Mouse (Mus musculus): ENCODE results near the gene Traf7. TPM values are rescaled to one million over a fixed set of nuclear protein-coding genes. Genes with fewer than 3 reads are reported as not detected.
A peak's percentile ranks its signal among the peaks of the same experiment; 100 is the strongest.

Traf7 gene
- polyA plus RNA-seq (2014; fragmentation: Nextera tagmentation; extraction: Ambion mirVana) = 113 and 123 TPM in 2 replicates

DNA sequence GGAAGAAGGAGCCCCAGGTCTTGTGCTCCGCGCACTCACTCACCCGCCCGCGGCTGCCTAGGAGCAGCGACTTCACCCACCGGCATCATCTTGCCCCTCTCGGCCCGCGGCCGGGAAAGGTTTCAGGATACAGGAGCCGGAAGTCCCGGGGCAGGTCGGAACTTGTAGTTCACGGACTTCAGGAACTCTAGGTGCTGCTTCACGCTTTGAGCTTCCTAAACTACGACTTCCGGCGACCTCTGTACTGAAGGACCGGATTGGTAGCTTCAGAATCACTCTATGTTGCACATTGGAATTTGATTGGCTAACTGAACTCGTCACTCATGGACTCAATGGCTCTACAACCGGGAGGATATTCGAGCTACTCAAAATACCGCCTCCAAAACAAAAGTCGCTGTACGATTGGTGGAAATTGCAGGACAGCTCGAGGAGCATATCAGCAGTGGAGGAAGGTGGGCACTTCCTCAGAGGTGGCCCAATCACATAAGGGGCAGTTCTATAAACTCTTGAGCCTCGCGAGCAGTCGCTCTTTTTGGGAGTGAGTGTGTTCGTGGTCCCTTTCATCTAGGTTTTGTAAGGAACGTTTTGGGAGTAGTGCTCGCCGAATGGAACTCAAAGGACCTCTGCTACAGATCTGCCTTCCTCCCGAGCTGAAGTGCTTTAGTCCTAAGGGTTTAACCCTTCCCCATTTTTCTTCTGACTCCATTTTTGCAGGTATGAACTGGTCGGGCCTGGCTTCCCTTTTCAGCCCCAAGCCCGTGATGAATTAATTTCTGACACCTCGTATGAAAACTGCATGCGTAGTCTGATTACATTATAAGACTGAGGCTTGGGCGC, at the start of gene Traf7:
Gene Traf7 (minus strand): TSS at position 216 of the 837 bp plus-strand sequence.
- ATAC-seq (replicated peaks; ENCODE audit: low FRiP score) (peak; percentile 98), DNase-seq (ENCODE audit: low spot score) (peak; percentile 92)
- H3K9me3 ChIP-seq (ENCODE audit: control insufficient read depth, low read length) = no peaks in the 10 kb centered on the region

DNA sequence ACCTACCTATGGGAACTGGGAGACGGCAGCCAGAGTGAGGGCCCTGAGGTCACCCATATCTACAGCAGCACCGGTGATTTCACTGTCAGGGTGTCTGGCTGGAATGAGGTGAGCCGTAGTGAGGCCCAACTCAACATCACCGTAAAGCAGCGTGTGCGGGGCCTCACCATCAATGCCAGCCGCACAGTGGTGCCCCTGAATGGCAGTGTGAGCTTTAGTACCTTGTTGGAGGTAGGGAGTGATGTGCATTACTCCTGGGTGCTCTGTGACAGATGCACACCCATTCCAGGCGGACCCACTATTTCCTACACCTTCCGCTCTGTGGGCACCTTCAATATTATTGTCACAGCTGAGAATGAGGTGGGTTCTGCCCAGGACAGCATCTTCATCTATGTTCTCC, 46.1 kb upstream of the Traf7 start:
- Histone ChIP-seq H3K9ac (ENCODE audit: low read length) (no peak overlapping the region), H3K4me1 (replicated peaks; ENCODE audit: control insufficient read depth, insufficient read depth, low read length) (no peaks in the 10 kb centered on the region), H3K4me2 (ENCODE audit: low read depth, low read length, severe bottlenecking) (no peak overlapping the region), H3K4me3 (ENCODE audit: low read depth, low read length) (no peak overlapping the region), H3K36me3 (ENCODE audit: control insufficient read depth, insufficient read depth, low read length) (no peaks in the 10 kb centered on the region; the same call in 1 of the 2 replicates), H3K27ac (ENCODE audit: low read depth, low read length) (no peak overlapping the region), H3K9me3 (ENCODE audit: control insufficient read depth, low read length) (no peaks in the 10 kb centered on the region), H3K27me3 (ENCODE audit: control insufficient read depth, insufficient read depth, low read length) (no peaks in the 10 kb centered on the region)
- ATAC-seq (replicated peaks; ENCODE audit: low FRiP score) (no peak), DNase-seq (ENCODE audit: low spot score) (no peak)
- WGBS = 93% methylated on average over 9 of the region's 9 CpGs

More for the DNA sequence above, at the start of gene Traf7:
- under 1% methylated on average over 40 of the region's 40 CpGs for WGBS
- Histone ChIP-seq H3K27me3 (ENCODE audit: control insufficient read depth, insufficient read depth, low read length) (no peaks in the 10 kb centered on the region), H3K4me3 (ENCODE audit: low read depth, low read length) (peak within 1 kb of the TSS; percentile 83), H3K4me1 (replicated peaks; ENCODE audit: control insufficient read depth, insufficient read depth, low read length) (peaks cover 23% of the 10 kb centered on the region), H3K4me2 (ENCODE audit: low read depth, low read length, severe bottlenecking) (peak within 1 kb of the TSS; percentile 90), H3K9ac (ENCODE audit: low read length) (peak within 1 kb of the TSS; percentile 90), H3K27ac (ENCODE audit: low read depth, low read length) (peak within 1 kb of the TSS; percentile 70), H3K36me3 (ENCODE audit: control insufficient read depth, insufficient read depth, low read length) (no peaks in the 10 kb centered on the region)

DNA sequence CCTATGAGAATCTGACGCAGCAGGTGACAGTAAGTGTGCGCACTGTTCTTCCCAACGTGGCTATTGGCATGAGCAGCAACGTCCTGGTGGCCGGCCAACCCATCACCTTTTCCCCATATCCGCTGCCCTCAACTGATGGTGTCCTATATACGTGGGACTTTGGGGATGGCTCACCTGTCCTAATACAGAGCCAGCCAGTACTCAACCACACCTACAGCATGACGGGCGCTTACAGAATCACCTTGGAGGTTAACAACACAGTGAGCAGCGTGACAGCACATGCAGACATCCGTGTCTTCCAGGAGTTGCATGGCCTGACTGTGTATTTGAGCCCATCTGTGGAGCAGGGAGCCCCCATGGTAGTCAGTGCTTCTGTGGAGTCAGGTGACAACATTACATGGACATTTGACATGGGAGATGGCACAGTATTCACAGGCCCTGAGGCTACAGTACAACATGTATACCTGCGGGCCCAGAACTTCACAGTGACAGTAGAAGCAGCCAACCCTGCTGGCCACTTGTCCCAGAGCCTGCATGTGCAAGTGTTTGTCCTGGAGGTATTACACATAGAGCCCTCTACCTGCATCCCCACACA, 45.0 kb upstream of the Traf7 start:
- Histone ChIP-seq H3K27ac (ENCODE audit: low read depth, low read length) (no peak overlapping the region), H3K4me2 (ENCODE audit: low read depth, low read length, severe bottlenecking) (no peak overlapping the region), H3K9me3 (ENCODE audit: control insufficient read depth, low read length) (no peaks in the 10 kb centered on the region), H3K4me3 (ENCODE audit: low read depth, low read length) (no peak overlapping the region), H3K9ac (ENCODE audit: low read length) (no peak overlapping the region), H3K27me3 (ENCODE audit: control insufficient read depth, insufficient read depth, low read length) (no peaks in the 10 kb centered on the region), H3K36me3 (ENCODE audit: control insufficient read depth, insufficient read depth, low read length) (no peaks in the 10 kb centered on the region; the same call in 1 of the 2 replicates), H3K4me1 (replicated peaks; ENCODE audit: control insufficient read depth, insufficient read depth, low read length) (no peaks in the 10 kb centered on the region)
- no peak for ATAC-seq (replicated peaks; ENCODE audit: low FRiP score)
- WGBS = 93% methylated on average over 12 of the region's 12 CpGs
- no peak for DNase-seq (ENCODE audit: low spot score)

DNA sequence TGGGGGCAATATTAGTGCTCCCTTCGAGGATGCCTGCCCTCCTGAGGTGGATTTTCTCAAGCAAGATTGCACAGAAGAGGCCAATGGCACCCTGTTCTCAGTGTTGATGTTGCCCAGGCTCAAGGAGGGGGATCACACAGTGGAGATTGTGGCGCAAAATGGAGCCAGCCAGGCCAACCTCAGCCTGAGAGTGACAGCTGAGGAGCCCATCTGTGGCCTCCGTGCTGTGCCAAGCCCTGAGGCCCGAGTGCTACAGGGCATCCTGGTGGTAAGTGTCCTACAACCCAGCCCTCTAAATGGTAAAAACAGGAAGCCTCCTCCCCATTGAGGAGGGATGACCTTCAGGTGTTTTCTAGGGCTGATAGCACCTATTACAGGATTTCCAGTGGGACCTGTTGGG, 42.1 kb upstream of the Traf7 start:
- no peak overlapping the region for H3K27ac ChIP-seq (ENCODE audit: low read depth, low read length)
- ATAC-seq (replicated peaks; ENCODE audit: low FRiP score) (no peak), DNase-seq (ENCODE audit: low spot score) (no peak)
- no peaks in the 10 kb centered on the region; the same call in 1 of the 2 replicates for H3K36me3 ChIP-seq (ENCODE audit: control insufficient read depth, insufficient read depth, low read length)
- H3K9me3 ChIP-seq (ENCODE audit: control insufficient read depth, low read length) = no peaks in the 10 kb centered on the region
- no peaks in the 10 kb centered on the region for H3K27me3 ChIP-seq (ENCODE audit: control insufficient read depth, insufficient read depth, low read length)
- no peak overlapping the region for H3K4me3 ChIP-seq (ENCODE audit: low read depth, low read length)
- no peaks in the 10 kb centered on the region for H3K4me1 ChIP-seq (replicated peaks; ENCODE audit: control insufficient read depth, insufficient read depth, low read length)
- 91% methylated on average over 4 of the region's 4 CpGs for WGBS
- H3K4me2 ChIP-seq (ENCODE audit: low read depth, low read length, severe bottlenecking) = no peak overlapping the region
- no peak overlapping the region for H3K9ac ChIP-seq (ENCODE audit: low read length)

DNA sequence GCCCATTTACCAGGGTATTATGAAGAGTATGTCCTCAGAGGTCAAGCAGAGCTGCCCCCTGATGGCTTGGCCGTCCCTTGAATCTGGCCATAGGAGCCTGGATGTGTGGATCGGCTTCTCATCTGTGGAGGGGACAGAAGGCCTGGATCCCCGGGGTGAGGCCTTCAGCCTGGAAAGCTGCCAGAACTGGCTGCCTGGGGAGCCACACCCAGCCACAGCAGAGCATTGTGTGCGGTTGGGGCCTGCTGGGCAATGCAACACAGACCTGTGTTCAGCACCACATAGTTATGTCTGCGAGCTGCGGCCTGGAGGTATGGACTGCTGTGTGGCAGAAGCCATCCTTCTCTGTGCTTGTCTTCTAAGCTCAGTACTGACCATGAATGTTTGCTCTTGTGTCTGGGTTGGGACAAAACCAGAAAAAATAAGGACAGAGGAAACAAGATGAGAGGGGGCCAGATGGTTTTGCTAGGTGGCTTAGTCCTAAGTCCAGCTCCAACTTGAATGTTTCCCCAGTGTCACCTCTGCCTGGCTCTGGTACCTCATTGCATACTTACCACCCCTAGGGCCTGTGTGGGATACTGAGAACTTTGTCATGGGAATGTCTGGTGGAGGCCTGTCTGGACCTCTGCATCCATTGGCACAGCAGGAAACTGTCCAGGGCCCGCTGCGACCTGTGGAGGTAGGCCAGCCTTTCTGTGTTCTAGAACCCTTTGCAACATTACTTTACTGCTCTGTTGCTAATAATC, 39.5 kb upstream of the Traf7 start:
- Histone ChIP-seq H3K27ac (ENCODE audit: low read depth, low read length) (no peak overlapping the region), H3K4me2 (ENCODE audit: low read depth, low read length, severe bottlenecking) (no peak overlapping the region), H3K4me3 (ENCODE audit: low read depth, low read length) (no peak overlapping the region), H3K9ac (ENCODE audit: low read length) (no peak overlapping the region), H3K36me3 (ENCODE audit: control insufficient read depth, insufficient read depth, low read length) (no peaks in the 10 kb centered on the region; the same call in 1 of the 2 replicates), H3K27me3 (ENCODE audit: control insufficient read depth, insufficient read depth, low read length) (no peaks in the 10 kb centered on the region), H3K9me3 (ENCODE audit: control insufficient read depth, low read length) (no peaks in the 10 kb centered on the region), H3K4me1 (replicated peaks; ENCODE audit: control insufficient read depth, insufficient read depth, low read length) (no peaks in the 10 kb centered on the region)
- DNase-seq (ENCODE audit: low spot score) = no peak
- ATAC-seq (replicated peaks; ENCODE audit: low FRiP score) = no peak
- WGBS = 83% methylated on average over 8 of the region's 8 CpGs

DNA sequence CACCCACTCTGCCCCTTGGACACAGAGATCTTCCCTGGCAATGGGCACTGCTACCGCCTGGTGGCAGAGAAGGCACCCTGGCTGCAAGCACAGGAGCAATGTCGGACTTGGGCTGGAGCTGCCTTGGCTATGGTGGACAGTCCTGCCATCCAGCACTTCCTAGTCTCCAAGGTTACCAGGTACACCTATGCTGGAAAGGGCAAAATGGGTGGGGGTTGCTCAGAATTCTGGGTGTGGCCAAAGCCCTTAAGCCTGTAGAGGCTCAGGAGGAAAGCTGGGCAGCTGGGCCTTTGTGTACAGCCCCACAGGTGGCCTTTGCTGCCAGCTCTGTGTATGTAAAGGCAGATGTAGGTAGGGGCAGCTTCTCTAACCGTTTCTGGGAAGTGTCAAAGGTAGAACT, 38.1 kb upstream of the Traf7 start:
- Histone ChIP-seq H3K4me2 (ENCODE audit: low read depth, low read length, severe bottlenecking) (no peak overlapping the region), H3K9me3 (ENCODE audit: control insufficient read depth, low read length) (no peaks in the 10 kb centered on the region), H3K4me1 (replicated peaks; ENCODE audit: control insufficient read depth, insufficient read depth, low read length) (no peaks in the 10 kb centered on the region), H3K36me3 (ENCODE audit: control insufficient read depth, insufficient read depth, low read length) (no peaks in the 10 kb centered on the region; the same call in 1 of the 2 replicates), H3K9ac (ENCODE audit: low read length) (no peak overlapping the region), H3K4me3 (ENCODE audit: low read depth, low read length) (no peak overlapping the region), H3K27me3 (ENCODE audit: control insufficient read depth, insufficient read depth, low read length) (no peaks in the 10 kb centered on the region), H3K27ac (ENCODE audit: low read depth, low read length) (no peak overlapping the region)
- peak; percentile 40 for DNase-seq (ENCODE audit: low spot score)
- ATAC-seq (replicated peaks; ENCODE audit: low FRiP score) = no peak
- WGBS = 68% methylated on average over 3 of the region's 3 CpGs

DNA sequence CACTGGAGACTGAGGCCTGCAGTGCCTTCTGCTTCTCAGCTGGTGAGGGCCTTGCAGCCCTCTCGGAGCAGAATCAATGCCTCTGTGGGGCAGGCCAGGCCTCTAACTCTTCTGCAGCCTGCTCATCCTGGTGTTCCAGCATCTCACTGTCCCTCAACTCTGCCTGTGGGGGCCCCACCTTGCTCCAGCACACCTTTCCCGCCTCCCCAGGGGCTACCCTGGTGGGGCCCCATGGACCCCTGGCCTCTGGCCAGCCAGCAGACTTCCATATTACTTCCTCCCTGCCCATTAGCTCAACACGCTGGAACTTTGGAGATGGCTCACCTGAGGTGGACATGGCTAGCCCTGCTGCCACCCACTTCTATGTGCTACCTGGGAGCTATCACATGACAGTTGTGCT, 37.4 kb upstream of the Traf7 start:
- Histone ChIP-seq H3K9ac (ENCODE audit: low read length) (no peak overlapping the region), H3K4me3 (ENCODE audit: low read depth, low read length) (no peak overlapping the region), H3K27ac (ENCODE audit: low read depth, low read length) (no peak overlapping the region), H3K9me3 (ENCODE audit: control insufficient read depth, low read length) (no peaks in the 10 kb centered on the region), H3K36me3 (ENCODE audit: control insufficient read depth, insufficient read depth, low read length) (no peaks in the 10 kb centered on the region; the same call in 1 of the 2 replicates), H3K27me3 (ENCODE audit: control insufficient read depth, insufficient read depth, low read length) (no peaks in the 10 kb centered on the region), H3K4me1 (replicated peaks; ENCODE audit: control insufficient read depth, insufficient read depth, low read length) (no peaks in the 10 kb centered on the region), H3K4me2 (ENCODE audit: low read depth, low read length, severe bottlenecking) (no peak overlapping the region)
- ATAC-seq (replicated peaks; ENCODE audit: low FRiP score) (no peak), DNase-seq (ENCODE audit: low spot score) (peak; percentile 29)
- WGBS = 82% methylated on average over 3 of the region's 3 CpGs

DNA sequence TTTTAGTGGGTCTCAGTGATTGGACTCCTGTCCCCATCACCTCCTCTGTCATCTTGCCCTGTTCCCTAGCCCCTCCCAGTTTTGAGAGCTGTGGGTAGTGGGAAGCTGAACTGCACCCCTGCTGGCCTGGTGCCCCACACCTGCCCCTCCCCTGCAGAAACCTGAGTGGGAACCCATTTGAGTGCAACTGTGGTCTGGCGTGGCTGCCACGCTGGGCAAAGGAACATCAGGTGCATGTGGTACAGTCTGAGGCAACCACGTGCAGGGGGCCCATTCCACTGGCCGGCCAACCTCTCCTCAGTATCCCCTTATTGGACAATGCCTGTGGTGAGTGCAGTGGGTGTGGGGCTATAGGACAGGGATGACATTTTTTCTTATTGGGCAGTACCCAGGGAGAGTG, 36.7 kb upstream of the Traf7 start:
- Histone ChIP-seq H3K36me3 (ENCODE audit: control insufficient read depth, insufficient read depth, low read length) (no peaks in the 10 kb centered on the region; the same call in 1 of the 2 replicates), H3K27ac (ENCODE audit: low read depth, low read length) (no peak overlapping the region), H3K9ac (ENCODE audit: low read length) (no peak overlapping the region), H3K4me2 (ENCODE audit: low read depth, low read length, severe bottlenecking) (no peak overlapping the region), H3K4me3 (ENCODE audit: low read depth, low read length) (no peak overlapping the region), H3K9me3 (ENCODE audit: control insufficient read depth, low read length) (no peaks in the 10 kb centered on the region), H3K4me1 (replicated peaks; ENCODE audit: control insufficient read depth, insufficient read depth, low read length) (peaks cover under 1% of the 10 kb centered on the region; the same call in 1 of the 2 replicates), H3K27me3 (ENCODE audit: control insufficient read depth, insufficient read depth, low read length) (no peaks in the 10 kb centered on the region)
- no peak for ATAC-seq (replicated peaks; ENCODE audit: low FRiP score)
- WGBS = 86% methylated on average over 4 of the region's 4 CpGs
- DNase-seq (ENCODE audit: low spot score) = no peak

All from forebrain, embryonic 11.5 days (tissue).